Mouse (Mus musculus) heart, adult 10 weeks (tissue): ENCODE measurements around the gene Gipc2. TPM values are rescaled to one million over a fixed set of nuclear protein-coding genes. Genes with fewer than 3 reads are reported as not detected.

Experiments
- polyA plus RNA-seq: library from polyadenylated mRNA; stranded (reverse); fragments of 350-450 nt; fragmentation: Illumina TruSeq; extraction: RNeasy Lipid Tissue Mini Kit (QIAGEN cat#74804); gene quantifications from one replicate; pipeline ENCODE4 v1.2.3, GENCODE M21; 2014; ENCODE audit warnings: low read depth, low replicate concordance

The Gipc2 gene
- 3.5 TPM for polyA plus RNA-seq

DNA sequence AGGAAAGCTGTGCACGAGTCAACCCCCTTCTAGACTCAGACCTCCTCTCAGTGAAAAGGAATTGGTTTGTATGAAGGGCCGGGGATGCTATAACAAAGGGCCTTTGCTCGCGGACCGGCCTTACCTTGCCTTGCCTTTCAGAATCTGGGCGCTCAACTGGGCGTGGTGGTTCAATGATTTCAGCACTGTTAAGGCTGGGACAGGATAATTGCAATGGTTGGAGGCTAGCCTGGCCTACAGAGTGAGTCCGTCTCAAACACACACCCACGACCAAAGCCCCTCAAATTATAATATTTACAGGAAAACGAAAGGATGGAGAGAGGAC is at the start of gene Gipc2:
Gene Gipc2, minus strand, starts transcription at position 132 of the 325 bp plus-strand sequence.

DNA sequence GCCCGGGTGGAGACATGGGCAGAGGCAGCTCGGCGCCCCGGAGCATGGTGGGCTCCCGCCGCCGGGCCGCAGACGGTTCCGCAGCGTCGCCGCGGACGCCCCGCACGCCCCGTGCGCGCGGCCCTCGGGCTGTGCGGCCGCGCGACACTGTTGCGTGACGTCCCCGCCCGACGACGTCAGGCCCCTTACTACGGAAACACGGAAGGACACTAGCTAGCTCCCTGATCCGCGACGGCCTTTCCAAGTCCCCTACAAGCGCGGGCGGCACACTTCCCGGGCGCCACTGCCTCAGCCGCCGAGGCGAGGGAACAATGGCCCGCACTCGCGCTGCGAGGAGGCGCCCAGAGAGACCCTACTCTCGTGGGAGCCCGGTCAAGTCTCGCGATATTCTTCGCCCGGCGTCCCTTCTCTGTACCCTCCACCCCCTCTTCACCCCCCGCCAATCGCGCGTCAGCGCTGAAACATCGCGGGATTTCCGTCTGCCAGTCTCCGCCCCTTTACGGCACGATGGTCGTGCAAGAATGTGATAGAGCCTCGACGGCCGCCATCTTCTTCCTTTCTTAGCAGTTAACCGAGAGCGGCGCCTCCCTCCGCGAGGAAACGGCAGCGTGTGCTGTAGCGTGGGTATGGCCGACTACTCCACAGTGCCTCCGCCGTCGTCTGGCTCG is 44.1 kb upstream of the Gipc2 start, which contains the start of the genes Dnajb4 and Fubp1:
Gene Dnajb4, minus strand, starts transcription at position 336 of the 668 bp plus-strand sequence.
Gene Fubp1, plus strand, starts transcription at position 456 of the 668 bp plus-strand sequence.

Other genes with a start within 250 kb of the Gipc2 start
- gene Dnajb4, start 44.1 kb upstream of the Gipc2 start, polyA plus RNA-seq: 109 TPM
- 57.9 TPM for gene Fubp1, start 44.2 kb upstream of the Gipc2 start, polyA plus RNA-seq
- gene Nexn, start 100.1 kb upstream of the Gipc2 start, polyA plus RNA-seq: 740 TPM
- gene Miga1, start 174.2 kb upstream of the Gipc2 start, polyA plus RNA-seq: 12.6 TPM
- gene Usp33, start 180.2 kb upstream of the Gipc2 start, polyA plus RNA-seq: 27.8 TPM
- gene Zzz3, start 229.2 kb upstream of the Gipc2 start, polyA plus RNA-seq: 18.7 TPM